Mouse (Mus musculus) forebrain, embryonic 11.5 days (tissue): ENCODE measurements around the gene Dtd1. TPM values are rescaled to one million over a fixed set of nuclear protein-coding genes. Genes with fewer than 3 reads are reported as not detected.

Experiments used
- ATAC-seq: fragments of 200-750 bp; cut with Nextera tagmentation; replicated peaks from 2 replicates; pipeline ENCODE4 v1.8.0; 2017; ENCODE audit warnings: moderate TSS enrichment; ENCODE audit not compliant: low FRiP score
- DNase-seq: peaks from one replicate; pipeline ENCODE4 v3.0.0-alpha.2; 2017; ENCODE audit warnings: low spot score
- H3K27ac ChIP-seq: fragments of 300-500 bp; sonication (generic); 2 replicates; pipeline ENCODE4 v1.5.1; 2014; ENCODE audit warnings: low read depth, low read length
- H3K27me3 ChIP-seq: fragments of 300-500 bp; sonication (generic); 2 replicates; pipeline ENCODE4 v1.6.1; 2014; ENCODE audit warnings: mild to moderate bottlenecking, low read length, mixed read lengths; ENCODE audit not compliant: control insufficient read depth, insufficient read depth
- H3K36me3 ChIP-seq: fragments of 300-500 bp; sonication (generic); 2 replicates; pipeline ENCODE4 v1.6.1; 2014; ENCODE audit warnings: mild to moderate bottlenecking, low read length, moderate library complexity, mixed read lengths; ENCODE audit not compliant: control insufficient read depth, insufficient read depth
- H3K4me1 ChIP-seq: fragments of 300-500 bp; sonication (generic); replicated peaks from 2 replicates; pipeline ENCODE4 v1.6.1; 2014; ENCODE audit warnings: low read length, mixed read lengths; ENCODE audit not compliant: control insufficient read depth, insufficient read depth
- H3K4me2 ChIP-seq: fragments of 300-500 bp; sonication (generic); 2 replicates; pipeline ENCODE4 v1.6.1; 2014; ENCODE audit warnings: low read depth, mild to moderate bottlenecking, low read length, moderate library complexity, mixed read lengths; ENCODE audit not compliant: severe bottlenecking
- H3K4me3 ChIP-seq: fragments of 300-500 bp; sonication (generic); 2 replicates; pipeline ENCODE4 v1.5.1; 2014; ENCODE audit warnings: low read depth, low read length
- H3K9ac ChIP-seq: fragments of 300-500 bp; sonication (generic); 2 replicates; pipeline ENCODE4 v1.6.1; 2014; ENCODE audit warnings: low read length
- H3K9me3 ChIP-seq: fragments of 300-500 bp; sonication (generic); 2 replicates; pipeline ENCODE4 v1.6.1; 2016; ENCODE audit warnings: low read length, mixed read lengths; ENCODE audit not compliant: control insufficient read depth
- WGBS: fragments of 180-500 bp; shearing (Covaris S2); extraction: QIAGEN DNeasy Blood & Tissue Kit; methylation state at CpG from one replicate; pipeline ENCODE4 v1.1.7; 2014; 5-methylcytosine and 5-hydroxymethylcytosine counted together
- polyA plus RNA-seq: library from polyadenylated mRNA; unstranded; fragments of >200 nt; fragmentation: Nextera tagmentation; extraction: Ambion mirVana; gene quantifications from 2 replicates; pipeline ENCODE4 v1.2.1, GENCODE M21; 2014

The Dtd1 gene
- polyA plus RNA-seq, 1 experiment from 2014 or later: 36.9 TPM

- WGBS: 92% methylated on average over 4 of the region's 4 CpGs
Measured at GRCm38 (mm10) chr2:144771841-144772240, 172.1 kb downstream of the Dtd1 start.

DNA sequence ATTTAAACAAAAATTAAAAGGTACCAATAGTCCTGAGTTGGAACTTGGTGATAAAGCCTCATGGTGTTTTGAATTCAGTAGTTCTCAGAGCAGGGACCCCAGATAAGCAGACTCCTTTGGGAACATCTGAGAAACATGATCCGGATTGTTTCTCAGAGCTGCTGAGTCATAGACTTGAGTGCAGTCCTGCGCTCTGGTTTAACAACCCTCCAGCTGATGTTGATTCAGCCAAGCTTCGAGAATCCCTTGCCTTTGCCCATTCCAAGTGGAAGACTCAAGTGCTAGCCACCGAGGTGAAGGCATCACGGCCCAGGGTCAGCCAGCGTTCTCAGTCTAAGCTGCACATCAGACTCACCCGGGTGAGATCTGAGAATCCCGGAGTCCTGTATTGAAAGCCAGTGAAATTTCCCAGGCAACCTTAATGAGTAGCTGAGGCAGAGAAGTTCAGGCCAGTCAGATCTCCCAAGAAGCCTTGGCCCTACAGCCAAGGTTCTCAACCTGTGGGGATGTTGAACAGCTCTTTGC, 175.0 kb downstream of the Dtd1 start:
- no peak for ATAC-seq
- Histone ChIP-seq H3K9ac (no peak overlapping the region), H3K36me3 (no peaks in the 10 kb centered on the region), H3K9me3 (no peaks in the 10 kb centered on the region), H3K27ac (no peak overlapping the region), H3K4me1 (no peaks in the 10 kb centered on the region), H3K4me2 (no peak overlapping the region), H3K4me3 (no peak overlapping the region), H3K27me3 (no peaks in the 10 kb centered on the region)
- DNase-seq: no peak
- WGBS: 88% methylated on average over 8 of the region's 8 CpGs

More at GRCm38 (mm10) chr2:144771841-144772240, 172.1 kb downstream of the Dtd1 start:
- Histone ChIP-seq H3K4me3 (no peak overlapping the region), H3K4me1 (no peaks in the 10 kb centered on the region), H3K36me3 (no peaks in the 10 kb centered on the region), H3K27ac (no peak overlapping the region), H3K27me3 (no peaks in the 10 kb centered on the region), H3K9ac (no peak overlapping the region), H3K4me2 (no peak overlapping the region), H3K9me3 (no peaks in the 10 kb centered on the region)
- ATAC-seq (no peak), DNase-seq (no peak)

GRCm38 (mm10) chr2:144775626-144776025, 175.9 kb downstream of the Dtd1 start:
- H3K4me1 ChIP-seq: no peaks in the 10 kb centered on the region
- no peaks in the 10 kb centered on the region for H3K27me3 ChIP-seq
- ATAC-seq (no peak), DNase-seq (no peak)
- H3K27ac ChIP-seq: no peak overlapping the region
- 89% methylated on average over 4 of the region's 4 CpGs for WGBS
- H3K9me3 ChIP-seq: no peaks in the 10 kb centered on the region
- H3K4me2 ChIP-seq: no peak overlapping the region
- H3K36me3 ChIP-seq: no peaks in the 10 kb centered on the region
- H3K9ac ChIP-seq: no peak overlapping the region
- no peak overlapping the region for H3K4me3 ChIP-seq

DNA sequence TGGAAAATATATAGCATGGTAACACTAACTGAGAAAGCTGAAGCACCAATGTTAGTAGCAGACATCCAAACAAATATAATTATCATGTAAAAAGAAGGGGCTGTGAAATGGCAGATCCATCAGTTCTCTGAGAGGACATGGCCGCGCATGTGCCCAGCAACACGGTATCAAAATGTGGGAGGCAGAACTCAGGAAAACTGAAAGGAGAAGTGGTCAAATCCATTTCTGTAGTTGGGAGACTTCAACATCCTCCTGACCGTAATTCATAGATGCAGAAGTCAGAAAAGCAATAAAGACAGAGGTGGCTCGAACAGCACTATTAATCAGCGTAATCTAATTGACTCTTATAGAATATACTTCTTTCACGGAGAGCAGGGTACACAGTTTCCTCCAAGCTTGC, 179.6 kb downstream of the Dtd1 start:
- WGBS: 90% methylated on average over 7 of the region's 7 CpGs
- Histone ChIP-seq H3K9ac (no peak overlapping the region), H3K36me3 (no peaks in the 10 kb centered on the region), H3K27ac (no peak overlapping the region), H3K4me1 (no peaks in the 10 kb centered on the region), H3K27me3 (no peaks in the 10 kb centered on the region), H3K4me2 (no peak overlapping the region), H3K4me3 (no peak overlapping the region), H3K9me3 (no peaks in the 10 kb centered on the region)
- DNase-seq (no peak), ATAC-seq (no peak)

GRCm38 (mm10) chr2:144780731-144781130, 181.0 kb downstream of the Dtd1 start:
- H3K36me3 ChIP-seq: no peaks in the 10 kb centered on the region
- H3K9ac ChIP-seq: no peak overlapping the region
- no peak overlapping the region for H3K27ac ChIP-seq
- no peaks in the 10 kb centered on the region for H3K27me3 ChIP-seq
- ATAC-seq (no peak), DNase-seq (no peak)
- H3K4me3 ChIP-seq: no peak overlapping the region
- no peak overlapping the region for H3K4me2 ChIP-seq
- H3K4me1 ChIP-seq: no peaks in the 10 kb centered on the region
- H3K9me3 ChIP-seq: no peaks in the 10 kb centered on the region
- WGBS: 85% methylated on average over 5 of the region's 5 CpGs

DNA sequence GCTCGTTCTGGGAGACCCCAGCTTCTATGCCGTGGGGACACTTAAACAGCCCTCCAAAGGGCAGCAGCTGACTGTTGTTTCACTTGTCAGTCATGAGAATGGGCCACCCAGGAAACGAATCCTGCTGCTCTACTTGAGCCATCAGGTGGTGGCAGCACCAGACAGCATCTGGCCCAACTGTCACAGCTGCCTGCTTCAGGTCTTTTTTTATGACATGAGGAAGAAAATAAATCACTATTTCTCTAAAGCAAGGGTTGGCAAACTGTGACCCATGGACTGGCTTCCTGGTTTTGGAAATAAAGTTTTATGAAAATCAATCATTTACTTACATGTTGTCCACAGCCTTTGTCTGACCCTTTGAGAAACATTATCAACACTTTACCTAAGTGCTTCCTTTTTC, 182.2 kb downstream of the Dtd1 start:
- Histone ChIP-seq H3K36me3 (no peaks in the 10 kb centered on the region), H3K27me3 (no peaks in the 10 kb centered on the region), H3K4me1 (no peaks in the 10 kb centered on the region), H3K9me3 (no peaks in the 10 kb centered on the region), H3K4me3 (no peak overlapping the region), H3K27ac (no peak overlapping the region), H3K4me2 (no peak overlapping the region), H3K9ac (no peak overlapping the region)
- DNase-seq: no peak
- 66% methylated on average over 3 of the region's 3 CpGs for WGBS
- ATAC-seq: no peak

- no peak for DNase-seq
- ATAC-seq: no peak
- no peak overlapping the region for H3K4me2 ChIP-seq
- no peaks in the 10 kb centered on the region for H3K36me3 ChIP-seq
- no peak overlapping the region for H3K9ac ChIP-seq
- H3K4me3 ChIP-seq: no peak overlapping the region
- no peak overlapping the region for H3K27ac ChIP-seq
- WGBS: 90% methylated on average over 4 of the region's 4 CpGs
- no peaks in the 10 kb centered on the region for H3K9me3 ChIP-seq
- H3K27me3 ChIP-seq: no peaks in the 10 kb centered on the region
- H3K4me1 ChIP-seq: no peaks in the 10 kb centered on the region
Measured at GRCm38 (mm10) chr2:144782481-144782880, 182.8 kb downstream of the Dtd1 start.

DNA sequence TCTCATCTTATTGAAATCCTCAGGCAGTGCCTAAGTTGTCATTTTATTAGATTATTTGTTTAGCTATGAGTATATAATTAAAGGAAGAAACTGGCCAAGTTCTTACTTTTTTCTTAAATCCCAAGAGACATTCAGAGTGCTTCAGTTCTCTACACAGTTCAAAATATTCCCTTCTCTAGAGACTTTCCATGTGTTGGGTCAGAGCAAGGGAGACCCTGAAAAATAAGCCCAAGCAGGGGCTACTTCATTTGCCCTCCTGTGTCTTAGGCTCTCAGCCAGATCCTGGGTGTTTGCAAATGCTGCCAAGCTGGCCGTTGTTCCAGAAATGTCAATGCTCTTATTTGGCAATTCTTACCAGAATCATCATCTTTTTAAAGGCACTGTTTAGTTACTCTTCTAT, 183.5 kb downstream of the Dtd1 start:
- no peak overlapping the region for H3K9ac ChIP-seq
- H3K27ac ChIP-seq: no peak overlapping the region
- H3K9me3 ChIP-seq: no peaks in the 10 kb centered on the region
- ATAC-seq (no peak), DNase-seq (no peak)
- no peak overlapping the region for H3K4me3 ChIP-seq
- no peaks in the 10 kb centered on the region for H3K4me1 ChIP-seq
- H3K27me3 ChIP-seq: no peaks in the 10 kb centered on the region
- 95% methylated on average over 1 of the region's 1 CpGs for WGBS
- no peak overlapping the region for H3K4me2 ChIP-seq
- H3K36me3 ChIP-seq: no peaks in the 10 kb centered on the region

GRCm38 (mm10) chr2:144783831-144784230, 184.1 kb downstream of the Dtd1 start:
- H3K27me3 ChIP-seq: no peaks in the 10 kb centered on the region
- H3K27ac ChIP-seq: no peak overlapping the region
- WGBS: 91% methylated on average over 6 of the region's 6 CpGs
- ATAC-seq: no peak
- no peaks in the 10 kb centered on the region for H3K36me3 ChIP-seq
- no peaks in the 10 kb centered on the region for H3K9me3 ChIP-seq
- no peak for DNase-seq
- no peak overlapping the region for H3K9ac ChIP-seq
- H3K4me3 ChIP-seq: no peak overlapping the region
- no peaks in the 10 kb centered on the region for H3K4me1 ChIP-seq
- H3K4me2 ChIP-seq: no peak overlapping the region
